Mouse (Mus musculus) midbrain, embryonic 16.5 days (tissue): Measurements from ENCODE around the gene Tnip1. TPM values are rescaled to one million over a fixed set of nuclear protein-coding genes. Genes with fewer than 3 reads are reported as not detected.
"Not testable (repeated sequence)": the region's sequence is repeated elsewhere in the genome, so short reads cannot be mapped to it uniquely, and the experiment has no call there.

Experiments
- ATAC-seq: fragments of 200-750 bp; cut with Nextera tagmentation; 2 replicates; pipeline ENCODE4 v1.8.0; 2017; ENCODE audit warnings: moderate TSS enrichment
- H3K27ac ChIP-seq: fragments of 300-500 bp; sonication (generic); 2 replicates; pipeline ENCODE4 v1.5.1; 2014; ENCODE audit warnings: mild to moderate bottlenecking, low read length, mixed read lengths
- H3K27me3 ChIP-seq: fragments of 300-500 bp; sonication (generic); 2 replicates; pipeline ENCODE4 v1.6.1; 2014; ENCODE audit warnings: low read depth, low read length, mixed read lengths; ENCODE audit not compliant: control insufficient read depth, insufficient read depth
- H3K36me3 ChIP-seq: fragments of 300-500 bp; sonication (generic); 2 replicates; pipeline ENCODE4 v1.6.1; 2014; ENCODE audit warnings: mild to moderate bottlenecking, low read length, moderate library complexity, mixed read lengths; ENCODE audit not compliant: control insufficient read depth, insufficient read depth
- H3K4me1 ChIP-seq: fragments of 300-500 bp; sonication (generic); 2 replicates; pipeline ENCODE4 v1.6.1; 2014; ENCODE audit warnings: mild to moderate bottlenecking, low read length, mixed read lengths; ENCODE audit not compliant: control insufficient read depth, insufficient read depth
- H3K4me2 ChIP-seq: fragments of 300-500 bp; sonication (generic); 2 replicates; pipeline ENCODE4 v1.6.1; 2014; ENCODE audit warnings: mild to moderate bottlenecking, low read length, mixed read lengths
- H3K4me3 ChIP-seq: fragments of 300-500 bp; sonication (generic); 2 replicates; pipeline ENCODE4 v1.5.1; 2014; ENCODE audit warnings: low read depth, mild to moderate bottlenecking, low read length, moderate library complexity, mixed read lengths
- H3K9ac ChIP-seq: fragments of 300-500 bp; sonication (generic); 2 replicates; pipeline ENCODE4 v1.6.1; 2014; ENCODE audit warnings: low read depth, low read length, mixed read lengths
- H3K9me3 ChIP-seq: fragments of 300-500 bp; sonication (generic); replicated peaks from 2 replicates; pipeline ENCODE4 v1.6.1; 2014; ENCODE audit warnings: mild to moderate bottlenecking, low read length, mixed read lengths; ENCODE audit not compliant: control insufficient read depth, poor library complexity, severe bottlenecking
- WGBS: fragments of 180-500 bp; shearing (Covaris S2); extraction: QIAGEN DNeasy Blood & Tissue Kit; methylation state at CpG from one replicate; pipeline ENCODE4 v1.1.7; 2014; 5-methylcytosine and 5-hydroxymethylcytosine counted together
- polyA plus RNA-seq: library from polyadenylated mRNA; unstranded; fragments of >200 nt; fragmentation: Nextera tagmentation; extraction: Ambion mirVana; gene quantifications from 2 replicates; pipeline ENCODE4 v1.2.1, GENCODE M21; 2015

Tnip1 gene
- polyA plus RNA-seq, 1 experiment from 2014 or later = 17.4 TPM

- no peak overlapping the region for H3K27ac ChIP-seq
- H3K4me3 ChIP-seq = no peak overlapping the region
- no peaks in the 10 kb centered on the region for H3K36me3 ChIP-seq
- peaks cover 8% of the 10 kb centered on the region; the same call in 1 of the 2 replicates for H3K4me1 ChIP-seq
- H3K9me3 ChIP-seq = no peaks in the 10 kb centered on the region
- H3K27me3 ChIP-seq = no peaks in the 10 kb centered on the region
- no peak overlapping the region for H3K9ac ChIP-seq
- no peak overlapping the region for H3K4me2 ChIP-seq
- 53% methylated on average over 4 of the region's 4 CpGs for WGBS
- ATAC-seq = no peak
Measured at GRCm38 (mm10) chr11:54903940-54904706, 58.6 kb downstream of the Tnip1 start.

- Histone ChIP-seq H3K27ac (no peak overlapping the region), H3K4me3 (peak overlapping the region; percentile 57), H3K4me2 (peak overlapping the region; percentile 95), H3K36me3 (no peaks in the 10 kb centered on the region), H3K9ac (peak overlapping the region; percentile 68), H3K9me3 (no peaks in the 10 kb centered on the region), H3K4me1 (peaks cover 8% of the 10 kb centered on the region; the same call in 1 of the 2 replicates), H3K27me3 (no peaks in the 10 kb centered on the region)
- 76% methylated on average over 5 of the region's 5 CpGs for WGBS
- ATAC-seq = no peak
Measured at GRCm38 (mm10) chr11:54903339-54903738, 59.4 kb downstream of the Tnip1 start.

- ATAC-seq = peak; percentile 95
- H3K27ac ChIP-seq = no peak within 1 kb of the TSS
- no peaks in the 10 kb centered on the region for H3K27me3 ChIP-seq
- H3K4me3 ChIP-seq = peak within 1 kb of the TSS; percentile 57
- H3K36me3 ChIP-seq = no peaks in the 10 kb centered on the region
- no peaks in the 10 kb centered on the region for H3K9me3 ChIP-seq
- 14% methylated on average over 44 of the region's 45 CpGs for WGBS
- peaks cover 8% of the 10 kb centered on the region; the same call in 1 of the 2 replicates for H3K4me1 ChIP-seq
- peak within 1 kb of the TSS; percentile 95 for H3K4me2 ChIP-seq
- peak within 1 kb of the TSS; percentile 68 for H3K9ac ChIP-seq
Measured at GRCm38 (mm10) chr11:54902333-54903323, 60.1 kb downstream of the Tnip1 start, which contains the start of gene Gpx3. Gene Gpx3 (plus strand): TSS chr11:54902453.

GRCm38 (mm10) chr11:54899657-54900056, 63.1 kb downstream of the Tnip1 start:
- Histone ChIP-seq H3K36me3 (no peaks in the 10 kb centered on the region), H3K9me3 (no peaks in the 10 kb centered on the region), H3K4me1 (peaks cover 8% of the 10 kb centered on the region; the same call in 1 of the 2 replicates), H3K27ac (no peak overlapping the region), H3K9ac (no peak overlapping the region), H3K4me2 (no peak overlapping the region), H3K27me3 (no peaks in the 10 kb centered on the region), H3K4me3 (no peak overlapping the region)
- no peak for ATAC-seq
- WGBS = 77% methylated on average over 4 of the region's 4 CpGs

DNA sequence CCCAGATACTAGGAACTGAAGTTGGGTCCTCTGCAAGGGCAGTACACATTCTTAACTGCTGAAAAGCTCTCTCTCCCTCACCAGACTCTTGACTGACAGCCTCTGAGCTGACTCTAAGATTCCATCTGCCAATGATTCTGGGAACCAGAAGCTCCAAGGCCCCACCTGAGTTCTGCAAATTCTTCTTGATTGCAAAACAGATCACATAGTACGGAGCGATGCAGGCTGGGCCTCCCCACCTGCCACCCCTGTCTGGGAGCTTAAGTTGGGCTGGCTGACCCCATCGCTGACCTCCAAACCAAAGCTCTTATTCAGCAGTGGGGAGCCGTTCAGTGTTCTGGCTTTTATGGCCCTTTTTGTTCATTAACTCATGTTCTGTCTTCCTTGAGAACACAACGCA, 65.2 kb downstream of the Tnip1 start:
- no peak overlapping the region for H3K27ac ChIP-seq
- WGBS = 48% methylated on average over 5 of the region's 5 CpGs
- H3K27me3 ChIP-seq = no peaks in the 10 kb centered on the region
- H3K4me2 ChIP-seq = no peak overlapping the region
- ATAC-seq = no peak
- no peaks in the 10 kb centered on the region for H3K9me3 ChIP-seq
- H3K9ac ChIP-seq = no peak overlapping the region
- H3K36me3 ChIP-seq = no peaks in the 10 kb centered on the region
- no peak overlapping the region for H3K4me3 ChIP-seq
- peaks cover 4% of the 10 kb centered on the region; the same call in 1 of the 2 replicates for H3K4me1 ChIP-seq

- WGBS = 90% methylated on average over 3 of the region's 3 CpGs
- H3K4me1 ChIP-seq, H3K27ac ChIP-seq, H3K9ac ChIP-seq, H3K4me2 ChIP-seq, H3K9me3 ChIP-seq, ATAC-seq, H3K36me3 ChIP-seq, H3K27me3 ChIP-seq, H3K4me3 ChIP-seq: not testable (repeated sequence)
Measured at GRCm38 (mm10) chr11:54896646-54897045, 66.1 kb downstream of the Tnip1 start.

DNA sequence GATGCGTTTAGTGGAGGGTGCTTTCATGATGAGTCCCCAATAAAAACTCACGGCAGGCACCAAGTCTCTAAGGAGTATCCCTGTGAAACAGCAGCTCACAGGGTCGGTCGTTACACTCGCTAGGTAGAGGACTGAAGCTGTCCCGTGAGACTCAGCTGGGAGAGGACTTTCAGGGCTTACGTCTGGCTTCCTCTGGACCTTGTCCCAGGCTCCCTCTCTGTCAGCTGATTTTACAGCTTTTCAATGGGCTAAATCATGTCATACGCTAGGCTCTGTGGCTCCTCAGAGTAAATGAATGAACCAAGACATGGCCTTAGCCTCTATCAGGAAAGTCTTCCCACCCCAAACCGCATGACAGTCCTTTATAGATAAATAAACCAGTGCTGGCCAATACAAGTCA, 68.1 kb downstream of the Tnip1 start:
- 65% methylated on average over 9 of the region's 9 CpGs for WGBS
- no peak for ATAC-seq
- H3K9me3 ChIP-seq = no peaks in the 10 kb centered on the region

GRCm38 (mm10) chr11:54892091-54892490, 70.6 kb downstream of the Tnip1 start:
- Histone ChIP-seq H3K9ac (no peak overlapping the region), H3K4me3 (no peak overlapping the region), H3K27me3 (no peaks in the 10 kb centered on the region), H3K4me2 (no peak overlapping the region), H3K4me1 (no peaks in the 10 kb centered on the region), H3K36me3 (no peaks in the 10 kb centered on the region), H3K27ac (no peak overlapping the region), H3K9me3 (no peaks in the 10 kb centered on the region)
- ATAC-seq = no peak
- WGBS = 60% methylated on average over 7 of the region's 7 CpGs

More for the DNA sequence above, 68.1 kb downstream of the Tnip1 start:
- Histone ChIP-seq H3K27ac (no peak overlapping the region), H3K9ac (no peak overlapping the region), H3K4me1 (no peaks in the 10 kb centered on the region), H3K4me2 (no peak overlapping the region), H3K36me3 (no peaks in the 10 kb centered on the region), H3K4me3 (no peak overlapping the region), H3K27me3 (no peaks in the 10 kb centered on the region)
